Mouse (Mus musculus): ENCODE data around the gene Olfm2. TPM values are rescaled to one million over a fixed set of nuclear protein-coding genes. Genes with fewer than 3 reads are reported as not detected.
A peak's percentile ranks its signal among the peaks of the same experiment; 100 is the strongest.
"Not testable (repeated sequence)": the region's sequence is repeated elsewhere in the genome, so short reads cannot be mapped to it uniquely, and the experiment has no call there.

Gene Olfm2
- total RNA-seq, 2 experiments from 2014 or later: 0.74 to 0.98 TPM

DNA sequence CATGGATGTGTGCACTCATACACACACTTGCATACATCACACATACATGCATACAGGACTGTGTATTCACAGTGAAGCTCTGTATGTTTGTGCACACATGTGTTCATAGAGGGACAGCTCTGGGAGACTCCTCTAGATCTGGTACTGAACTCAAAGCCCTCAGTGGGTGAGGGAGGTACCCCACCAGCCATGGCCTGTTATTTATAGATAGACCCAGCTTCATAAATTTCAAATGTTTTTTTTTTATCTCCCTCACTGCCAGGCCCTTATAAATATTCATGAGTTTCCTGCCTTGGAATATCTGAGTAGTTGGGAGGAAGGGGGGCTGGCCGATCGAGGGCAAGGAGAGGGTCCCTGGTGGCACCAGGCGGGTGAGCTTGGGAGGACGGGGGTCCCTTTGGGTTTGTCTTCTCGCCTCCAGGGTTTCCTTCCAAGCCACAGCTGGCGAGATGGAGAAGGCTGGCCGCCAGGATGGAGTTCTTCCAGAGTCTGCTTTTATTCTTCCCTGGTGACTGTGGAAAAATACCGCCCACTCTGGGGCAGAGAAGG is 42.2 kb downstream of the Olfm2 start:
- peak in 1 of 2 experiments; percentile 32 for DNase-seq (ENCODE audit: low spot score in 2 of 2)

DNA sequence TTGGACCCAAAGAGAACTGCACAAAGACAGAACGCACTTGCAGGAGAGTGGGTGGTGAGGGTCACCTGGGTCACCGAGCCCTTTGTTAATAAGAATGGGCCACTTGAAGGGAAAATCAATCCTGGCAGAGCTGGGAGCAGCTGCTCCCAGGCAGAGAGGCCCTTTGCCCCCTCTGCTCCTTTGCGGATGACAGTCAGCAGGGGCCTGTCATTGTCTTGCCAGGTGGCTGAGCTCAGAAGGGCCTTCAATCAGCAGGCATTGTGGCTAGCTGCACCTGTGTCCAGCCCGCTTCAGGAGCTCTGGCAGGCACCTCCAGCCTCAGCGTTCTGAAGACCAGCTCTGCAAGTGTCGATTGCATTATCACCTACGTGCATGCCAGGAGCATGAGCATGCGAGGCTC is 48.7 kb downstream of the Olfm2 start:
- DNase-seq (ENCODE audit: low spot score in 2 of 2): no peak

DNA sequence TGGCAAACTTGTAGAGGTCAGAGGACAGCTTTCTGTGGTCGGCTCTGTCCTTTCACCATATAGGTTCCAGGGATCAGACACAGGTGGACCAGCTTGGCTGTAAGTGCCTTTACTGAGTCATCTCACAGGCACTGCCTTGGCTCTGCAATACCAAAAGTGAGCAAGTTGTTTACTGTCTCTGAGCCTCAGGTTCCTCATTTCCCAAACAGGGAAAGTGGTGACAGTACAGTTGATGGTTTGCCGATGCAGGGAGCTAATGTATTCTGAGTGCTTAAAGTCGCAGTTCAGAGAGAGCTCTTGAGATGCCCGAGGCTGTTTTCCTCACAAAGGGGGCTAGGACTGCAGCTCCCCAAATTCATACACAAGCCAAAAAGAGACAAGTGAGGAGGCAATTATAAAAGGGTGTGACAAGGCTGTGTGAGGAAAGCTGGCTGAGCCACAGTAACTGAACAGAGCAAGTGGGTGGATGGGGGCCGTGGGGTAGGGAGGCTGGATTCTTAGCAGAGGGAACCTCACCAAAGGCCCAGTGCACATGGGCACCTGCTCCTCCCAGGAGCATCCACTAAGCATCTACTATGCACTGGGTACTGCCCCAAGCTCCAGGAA is 49.9 kb downstream of the Olfm2 start:
- no peak for DNase-seq (ENCODE audit: low spot score in 2 of 2)

DNA sequence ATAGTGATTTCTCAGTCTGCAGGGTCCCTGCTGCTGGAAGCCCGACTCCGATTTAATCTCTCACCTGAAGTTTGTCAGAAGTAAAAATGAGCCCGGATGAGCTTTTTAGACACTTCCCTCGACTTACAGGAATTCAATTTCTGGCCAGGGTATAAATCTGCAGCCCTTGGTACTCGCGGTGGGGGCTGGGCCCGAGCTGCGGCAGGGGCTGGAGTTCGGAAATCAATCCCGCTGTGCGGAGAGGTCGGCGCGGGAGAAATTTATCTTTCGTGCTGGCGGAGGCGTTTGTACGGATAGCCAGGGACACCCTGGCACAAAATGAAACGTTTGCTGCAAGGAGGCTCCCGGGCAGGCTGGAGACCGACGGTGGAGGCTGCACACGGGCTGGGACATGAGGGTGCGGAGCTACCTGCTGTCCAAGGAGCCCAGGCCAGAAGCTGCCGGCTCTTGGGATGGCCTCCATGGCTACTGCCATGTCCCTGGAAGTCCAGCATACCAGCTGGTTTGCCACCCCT is 51.4 kb downstream of the Olfm2 start:
- DNase-seq (ENCODE audit: low spot score in 2 of 2): no peak

DNA sequence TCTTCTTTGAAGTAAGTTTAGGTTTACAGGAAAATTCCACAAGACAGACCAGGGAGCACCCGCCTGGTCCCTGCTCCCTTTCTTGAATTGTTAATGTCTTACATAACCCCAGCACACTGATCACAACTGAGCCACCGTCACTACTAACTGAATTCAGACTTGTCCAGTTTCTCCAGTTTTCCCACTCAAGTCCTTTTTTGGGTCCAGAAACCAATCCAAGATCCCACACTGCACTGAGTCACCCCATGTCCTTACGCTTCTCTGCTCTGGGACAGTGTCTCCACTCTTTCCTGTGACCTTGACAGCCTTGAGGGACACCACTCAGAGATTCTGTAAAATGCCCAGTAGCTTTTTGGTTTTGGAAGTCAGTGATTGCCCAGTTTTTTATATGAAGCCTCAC is 53.3 kb downstream of the Olfm2 start:
- DNase-seq (ENCODE audit: low spot score in 2 of 2): no peak

DNA sequence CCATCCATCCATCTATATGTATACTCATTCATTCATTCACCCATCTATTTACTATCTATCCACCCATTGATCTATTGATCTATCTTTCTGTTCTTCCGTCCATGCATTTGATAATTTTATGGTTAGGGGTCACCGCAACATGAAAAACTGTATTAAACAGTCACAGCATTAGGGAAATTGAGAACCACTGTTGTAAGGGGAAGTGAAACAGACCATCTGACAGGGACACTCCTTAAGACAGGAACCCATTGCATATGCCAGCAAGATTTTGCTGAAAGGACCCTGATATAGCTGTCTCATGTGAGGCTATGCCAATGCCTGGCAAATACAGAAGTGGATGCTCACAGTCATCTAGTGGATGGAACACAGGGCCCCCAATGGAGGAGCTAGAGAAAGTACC is 55.7 kb downstream of the Olfm2 start:
- not testable (repeated sequence) for DNase-seq (ENCODE audit: low spot score in 2 of 2)

DNA sequence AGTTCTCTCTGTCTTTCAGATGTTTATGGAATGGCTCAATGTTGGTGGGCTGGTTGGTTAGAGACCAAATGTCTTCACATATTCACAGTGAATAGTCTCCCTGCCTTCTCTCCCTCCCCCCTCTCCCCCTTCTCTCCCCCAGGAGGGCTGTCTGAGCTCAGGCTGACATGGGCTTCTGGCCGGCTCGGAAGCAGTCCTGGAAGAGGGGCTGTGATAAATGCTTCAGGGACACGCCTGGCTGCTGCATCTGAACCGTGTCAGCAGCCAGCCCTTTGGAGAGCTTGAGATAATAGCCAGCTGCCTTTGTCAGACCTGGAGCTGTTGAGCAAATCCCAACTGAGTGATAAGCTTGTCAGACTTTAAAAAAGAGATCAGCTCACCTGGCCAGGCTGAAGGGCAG is 56.2 kb downstream of the Olfm2 start:
- DNase-seq (ENCODE audit: low spot score in 2 of 2): no peak

DNA sequence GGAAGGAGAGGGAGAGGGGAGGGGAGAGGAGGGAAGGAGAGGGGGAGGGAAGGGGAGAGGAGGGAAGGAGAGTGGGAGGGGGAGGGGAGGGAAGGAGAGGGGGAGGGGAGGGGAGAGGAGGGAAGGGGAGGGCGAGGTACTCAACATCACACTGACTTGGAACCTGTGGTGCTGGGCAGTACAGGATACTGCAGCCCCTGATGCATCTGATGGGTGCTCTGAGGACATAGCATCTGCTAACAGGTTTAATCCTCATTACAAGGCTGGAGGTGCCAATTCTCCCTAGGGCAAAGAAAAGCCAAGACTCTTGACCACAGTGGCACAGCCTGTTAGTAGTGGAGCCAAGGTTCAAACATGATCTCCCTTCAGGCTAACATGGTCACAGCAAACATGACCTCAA is 56.7 kb downstream of the Olfm2 start:
- no peak for DNase-seq (ENCODE audit: low spot score in 2 of 2)

DNA sequence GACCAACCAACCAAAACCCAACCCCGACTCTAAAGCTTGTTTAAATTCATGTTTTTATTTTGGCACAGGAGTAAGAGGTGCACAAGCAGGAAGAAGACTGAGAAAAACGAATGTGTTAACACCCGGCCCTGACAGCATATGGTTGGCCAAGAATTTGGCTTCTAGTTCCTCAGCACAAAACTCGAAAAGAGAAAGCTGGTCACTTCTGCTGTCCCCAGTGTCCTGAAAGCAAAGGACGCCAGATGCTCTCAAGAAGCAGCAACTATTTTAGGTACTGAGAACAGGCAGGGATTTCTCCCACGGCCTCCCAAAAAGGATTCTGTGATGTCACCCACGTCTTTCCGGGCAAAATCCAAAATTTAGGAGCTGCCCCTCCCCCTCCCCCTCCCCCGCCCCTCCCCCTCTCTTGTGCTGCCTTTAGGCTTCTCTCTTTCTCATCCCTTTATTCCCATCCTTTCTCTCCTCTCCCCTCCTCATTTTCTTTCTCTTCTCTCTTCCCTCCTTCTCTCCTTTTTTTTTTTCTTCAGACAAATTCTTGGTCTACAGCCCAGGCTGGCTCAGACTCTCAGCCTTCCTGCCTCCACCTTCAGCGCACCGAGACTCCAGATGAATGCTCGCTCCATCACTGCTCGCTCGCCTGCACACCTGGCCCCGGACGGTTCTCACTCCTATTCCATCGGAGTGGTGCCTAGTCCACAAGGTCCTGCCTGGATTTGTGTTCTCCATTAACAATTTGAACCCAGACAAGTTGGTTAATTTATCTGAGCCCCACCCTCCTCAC is 60.9 kb downstream of the Olfm2 start:
- DNase-seq (ENCODE audit: low spot score in 2 of 2): no peak

DNA sequence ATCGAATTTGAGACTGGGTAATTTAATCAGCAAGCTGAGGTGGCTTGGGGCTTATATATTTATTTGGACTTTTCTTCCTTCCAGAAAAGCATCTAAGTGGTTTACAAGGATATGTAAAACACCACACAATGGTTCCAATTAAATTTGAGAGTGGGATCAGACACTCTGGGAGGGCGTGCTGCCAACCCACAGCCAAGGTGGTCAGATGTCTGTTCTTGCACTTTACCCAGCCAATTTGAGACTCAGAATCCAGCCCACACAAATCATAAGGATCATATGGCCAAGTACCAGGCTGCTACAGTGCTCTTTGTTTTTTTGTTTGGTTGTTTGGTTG is 63.8 kb downstream of the Olfm2 start:
- no peak for DNase-seq (ENCODE audit: low spot score in 2 of 2)

DNA sequence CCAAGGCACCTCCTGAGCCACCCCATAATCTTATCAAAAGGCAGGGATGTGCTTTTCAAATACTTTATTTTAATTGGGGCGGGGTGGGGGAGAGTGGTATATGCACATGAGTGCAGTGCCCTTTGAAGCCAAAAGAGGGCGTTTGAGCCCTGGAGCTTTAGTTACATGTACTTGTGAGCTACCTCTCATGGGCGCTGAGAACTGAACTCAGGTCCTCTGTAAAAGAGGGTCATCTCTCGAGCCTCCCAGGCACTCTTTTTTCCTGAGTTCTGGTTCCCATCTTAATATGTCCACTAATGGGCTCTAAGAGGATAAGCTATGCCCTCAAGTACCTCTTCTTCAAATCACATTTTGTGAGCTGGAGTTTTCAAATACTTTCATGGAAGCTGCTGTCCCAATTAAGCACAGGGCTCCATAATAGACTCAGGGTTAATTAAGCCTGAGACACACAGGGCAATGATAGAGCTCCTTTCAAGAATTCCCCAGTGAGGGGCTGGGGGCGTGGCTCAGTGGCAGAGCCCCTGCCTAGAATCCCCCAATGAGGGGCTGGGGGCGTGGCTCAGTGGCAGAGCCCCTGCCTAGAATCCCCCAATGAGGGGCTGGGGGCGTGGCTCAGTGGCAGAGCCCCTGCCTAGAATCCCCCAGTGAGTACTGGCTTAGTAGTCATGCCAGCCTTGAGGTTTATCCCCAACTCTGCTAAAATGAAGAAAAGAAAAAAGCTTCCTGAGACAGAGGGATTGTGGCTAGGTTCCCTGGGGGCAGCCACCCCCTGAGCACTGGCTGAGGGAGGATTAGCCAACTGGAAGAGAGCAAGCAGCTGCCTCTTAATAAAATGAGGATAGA is 64.4 kb downstream of the Olfm2 start:
- no peak for DNase-seq (ENCODE audit: low spot score in 2 of 2)

DNA sequence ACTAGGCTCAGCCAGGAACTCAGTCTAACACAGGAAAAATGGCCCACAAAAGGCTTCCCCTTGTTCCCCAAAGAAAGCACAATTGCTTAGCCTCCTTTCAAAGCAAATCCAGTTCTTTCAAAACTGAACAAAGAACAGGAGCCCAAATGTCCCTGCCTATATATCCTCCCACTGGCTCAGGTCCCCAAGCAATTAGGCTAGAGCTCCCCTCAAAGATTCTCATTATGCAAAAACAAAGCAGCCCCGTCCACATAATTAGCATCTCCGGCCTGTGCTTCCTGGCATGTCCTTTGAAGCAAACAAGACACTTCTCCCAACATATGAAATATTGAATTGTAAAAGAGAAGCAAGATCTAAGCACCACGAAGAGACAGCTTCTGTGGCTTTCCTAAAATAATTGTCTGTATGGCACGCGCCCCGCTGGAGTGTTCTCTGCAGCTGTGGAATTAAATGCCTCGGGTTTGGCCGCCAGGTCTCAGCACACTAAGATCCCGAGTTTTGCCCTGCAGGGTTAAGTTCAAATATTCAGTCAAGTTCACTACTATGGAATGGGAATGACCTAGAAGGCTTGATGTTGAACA is 65.7 kb downstream of the Olfm2 start:
- no peak for DNase-seq (ENCODE audit: low spot score in 2 of 2)

DNA sequence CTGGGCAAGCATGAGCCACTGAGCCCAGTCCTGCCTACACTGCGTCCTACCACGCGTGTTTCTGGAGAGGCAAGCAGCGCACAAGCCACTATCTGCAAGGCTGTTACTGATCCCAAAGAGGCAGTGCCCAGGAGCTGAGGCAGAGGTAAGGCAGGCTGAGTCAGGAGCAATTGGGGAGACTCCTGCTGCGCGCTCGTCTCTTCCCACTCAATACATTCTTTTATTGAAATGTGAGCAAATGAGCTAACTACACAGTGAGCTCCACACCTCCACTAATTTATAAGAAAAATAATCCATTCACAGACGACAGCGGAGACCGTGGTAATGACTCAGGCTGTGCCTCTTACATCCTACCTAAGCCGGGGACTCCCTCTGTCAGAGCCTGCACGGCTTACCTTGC is 68.3 kb downstream of the Olfm2 start:
- no peak for DNase-seq (ENCODE audit: low spot score in 2 of 2)

DNA sequence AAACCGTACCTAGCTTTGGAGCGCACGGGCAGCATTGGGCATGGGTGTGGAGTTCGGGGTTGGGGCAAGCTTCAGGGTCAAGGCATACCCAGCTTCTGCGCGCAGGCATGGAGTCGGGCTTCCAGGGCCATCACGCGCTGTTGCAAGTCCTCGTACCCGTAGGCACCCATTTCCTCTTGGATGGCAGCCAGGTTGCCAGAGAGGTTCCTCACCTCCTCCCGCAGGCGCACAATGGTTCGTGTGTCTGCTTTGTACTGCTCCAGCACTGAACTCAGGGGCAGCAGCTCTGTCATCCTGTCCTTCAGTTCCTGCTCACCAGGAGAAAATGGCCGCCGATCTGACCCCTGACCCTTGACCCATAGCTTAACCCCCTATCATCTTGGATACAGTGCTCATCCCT is 74.1 kb downstream of the Olfm2 start:
- DNase-seq (ENCODE audit: low spot score in 2 of 2): no peak

DNA sequence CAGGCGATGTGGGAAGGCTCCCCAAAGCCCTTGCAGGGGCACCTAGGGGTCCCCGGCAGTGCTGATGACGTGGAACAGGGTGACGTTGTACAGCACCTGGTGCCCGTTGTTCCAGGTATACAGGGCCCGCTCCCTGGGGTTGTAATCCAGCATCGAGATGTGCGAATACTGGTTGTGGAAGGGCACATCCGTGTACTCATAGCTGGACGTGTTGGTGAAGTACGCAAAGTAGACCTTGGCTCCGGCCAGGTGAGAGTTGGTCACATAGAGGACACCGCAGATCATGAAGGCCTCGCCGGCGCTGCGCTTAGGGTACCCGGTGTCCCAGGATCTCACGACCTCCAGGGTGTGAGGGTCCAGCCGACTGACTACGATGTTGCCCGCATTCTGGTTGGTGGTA is 78.1 kb downstream of the Olfm2 start:
- no peak for DNase-seq (ENCODE audit: low spot score in 2 of 2)

DNA sequence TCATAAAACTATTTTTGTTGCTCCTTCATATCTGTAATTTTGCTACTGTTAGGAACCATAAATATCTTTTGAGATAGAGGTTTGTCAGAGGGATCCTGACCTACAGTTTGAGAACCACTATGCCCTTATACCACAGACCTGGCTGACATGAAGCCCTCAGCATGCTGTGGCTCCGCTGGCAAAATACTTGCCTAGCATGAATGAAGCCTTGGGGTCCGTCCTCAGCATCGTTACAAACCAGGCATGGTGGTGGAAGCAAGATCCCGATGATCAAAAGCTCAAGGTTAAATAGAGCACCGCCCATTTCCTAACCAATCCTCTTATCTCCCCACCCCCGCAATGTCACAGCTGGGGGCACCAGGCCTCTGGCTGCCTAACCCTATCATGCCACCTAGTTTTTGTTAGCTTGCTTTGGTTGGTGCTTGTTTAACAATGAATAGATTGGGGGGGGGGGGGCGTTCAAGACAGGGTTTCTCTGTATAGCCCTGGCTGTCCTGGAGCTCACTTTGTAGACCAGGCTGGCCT is 79.6 kb downstream of the Olfm2 start:
- DNase-seq (ENCODE audit: low spot score in 2 of 2): no peak

DNA sequence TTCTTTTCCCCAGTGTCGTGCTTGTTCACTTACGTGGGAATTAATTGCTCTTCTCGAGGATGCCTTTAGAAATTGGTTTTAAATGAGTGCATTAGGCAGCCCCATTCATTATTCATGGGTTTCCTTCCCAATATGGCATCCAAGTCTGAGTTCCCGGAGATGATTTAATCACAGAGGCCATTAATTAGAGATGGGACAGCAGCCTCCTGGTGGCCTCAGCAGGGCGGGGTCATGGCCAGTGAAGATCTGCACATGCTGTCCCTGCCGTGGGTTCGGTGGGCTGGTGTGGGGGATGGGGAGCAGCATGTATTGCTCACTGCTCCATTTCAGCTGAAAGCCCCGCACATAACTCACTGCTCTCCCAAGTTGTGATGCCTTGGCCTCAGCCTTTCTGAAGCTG is 80.2 kb downstream of the Olfm2 start:
- no peak for DNase-seq (ENCODE audit: low spot score in 2 of 2)

DNA sequence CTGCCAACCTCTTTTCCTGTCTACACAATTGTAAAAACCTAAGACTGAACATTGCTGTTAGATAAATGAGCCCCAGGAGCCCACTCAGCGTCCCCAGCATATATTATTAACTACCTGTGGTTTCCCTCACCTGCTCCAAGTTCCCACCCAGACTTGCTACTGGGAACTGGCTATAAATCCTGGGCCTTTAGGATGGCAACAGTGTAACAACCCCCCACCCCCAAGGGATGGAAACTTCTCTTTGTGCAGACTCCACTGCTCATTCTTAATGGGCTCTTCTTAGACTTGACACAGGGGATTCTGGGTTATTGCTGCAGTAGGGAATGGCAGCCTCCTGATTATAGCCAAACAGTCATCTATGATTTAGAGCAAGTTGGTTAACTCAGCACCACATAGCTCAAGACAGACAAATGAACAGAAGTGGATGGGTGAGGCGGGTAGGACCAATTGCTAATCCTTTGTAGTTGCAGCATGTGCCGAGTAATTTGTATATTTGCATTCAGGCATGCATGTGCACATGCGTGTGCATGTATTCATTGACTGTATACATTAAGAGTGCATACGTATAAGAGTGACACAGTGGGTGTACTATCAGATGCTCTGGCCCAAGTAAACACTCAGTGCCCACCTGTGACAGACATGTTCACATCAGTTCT is 81.0 kb downstream of the Olfm2 start:
- no peak for DNase-seq (ENCODE audit: low spot score in 2 of 2)

DNA sequence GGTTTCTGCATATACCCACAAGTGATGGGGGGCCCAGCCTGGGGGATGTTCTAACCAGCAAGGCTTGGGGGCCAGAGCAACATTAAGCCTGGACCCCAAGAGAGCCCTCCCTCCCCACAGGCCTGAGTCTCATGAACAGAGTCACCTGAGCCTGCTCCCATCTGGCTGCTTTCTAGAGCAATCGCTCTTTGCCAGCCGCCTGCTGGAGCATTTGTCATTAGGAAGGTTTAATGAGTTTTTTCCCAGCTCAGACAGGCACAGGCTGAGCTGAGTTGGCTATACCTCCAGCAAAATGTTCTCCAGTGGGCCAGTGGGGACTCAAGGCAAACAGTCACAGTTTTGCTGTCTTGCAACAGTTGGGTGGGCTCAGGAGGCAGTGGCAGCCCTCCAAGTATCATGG is 81.8 kb downstream of the Olfm2 start:
- no peak for DNase-seq (ENCODE audit: low spot score in 2 of 2)

DNA sequence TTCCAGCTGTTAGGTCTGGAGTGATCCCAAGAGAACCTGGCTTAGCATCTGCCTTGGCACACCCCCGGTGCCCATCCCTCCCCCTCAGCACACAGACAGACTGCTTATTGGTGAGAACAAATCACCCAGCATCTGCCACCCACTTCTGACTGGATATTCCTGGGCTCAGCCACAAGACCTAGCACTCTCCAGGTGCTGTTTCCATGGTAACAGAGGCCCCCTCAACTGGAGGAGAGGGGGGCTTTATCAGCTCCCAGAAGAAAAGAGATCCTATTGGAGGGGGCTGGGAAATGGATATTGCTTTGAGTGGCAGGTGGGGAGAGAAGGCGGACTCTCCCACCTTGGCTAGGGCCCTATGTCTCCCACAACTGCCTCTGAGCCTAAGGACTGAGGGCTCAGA is 82.2 kb downstream of the Olfm2 start:
- no peak for DNase-seq (ENCODE audit: low spot score in 2 of 2)

DNA sequence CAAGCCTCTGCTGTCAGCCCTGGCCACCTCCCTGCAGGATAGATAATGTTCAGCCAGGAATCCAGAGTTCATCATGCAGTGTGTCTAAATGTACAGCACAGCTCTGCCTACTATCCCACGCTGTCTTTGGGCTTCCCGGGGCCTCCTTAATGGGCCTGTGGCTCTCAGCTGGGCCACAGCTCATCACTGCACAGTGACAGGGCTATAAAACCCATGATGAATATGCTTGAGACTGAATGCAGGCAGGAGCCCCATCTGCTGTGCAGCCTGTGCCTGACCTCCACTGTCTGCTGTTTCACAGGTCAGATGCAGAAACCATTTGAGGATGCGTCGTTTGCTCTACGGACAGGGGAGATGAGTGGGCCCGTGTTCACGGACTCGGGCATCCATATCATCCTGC is 83.3 kb downstream of the Olfm2 start:
- DNase-seq (ENCODE audit: low spot score in 2 of 2): no peak

All from gastrocnemius, postnatal 4 days (tissue).